Mouse (Mus musculus) heart, embryonic 13.5 days (tissue): ENCODE results near the gene Cga. TPM values are rescaled to one million over a fixed set of nuclear protein-coding genes. Genes with fewer than 3 reads are reported as not detected.
A peak's percentile ranks its signal among the peaks of the same experiment; 100 is the strongest.

Source experiments
- ATAC-seq: fragments of 200-750 bp; cut with Nextera tagmentation; 2 replicates; pipeline ENCODE4 v1.8.0; 2017; ENCODE audit warnings: moderate TSS enrichment; ENCODE audit not compliant: insufficient number of reproducible peaks, low FRiP score, low TSS enrichment; ENCODE audit errors: extremely low read depth
- H3K27ac ChIP-seq: fragments of 300-500 bp; sonication (generic); replicated peaks from 2 replicates; pipeline ENCODE4 v1.5.1; 2015; ENCODE audit warnings: moderate library complexity, mild to moderate bottlenecking, inconsistent platforms
- H3K27me3 ChIP-seq: fragments of 300-500 bp; sonication (generic); replicated peaks from 2 replicates; pipeline ENCODE4 v1.6.1; 2015; ENCODE audit warnings: mild to moderate bottlenecking, inconsistent platforms
- H3K36me3 ChIP-seq: fragments of 300-500 bp; sonication (generic); 2 replicates; pipeline ENCODE4 v1.6.1; 2015; ENCODE audit warnings: mild to moderate bottlenecking, inconsistent platforms
- H3K4me1 ChIP-seq: fragments of 300-500 bp; sonication (generic); 2 replicates; pipeline ENCODE4 v1.6.1; 2015; ENCODE audit warnings: inconsistent platforms
- H3K4me2 ChIP-seq: fragments of 300-500 bp; sonication (generic); 2 replicates; pipeline ENCODE4 v1.6.1; 2015; ENCODE audit warnings: inconsistent platforms, mild to moderate bottlenecking, moderate library complexity
- H3K4me3 ChIP-seq: fragments of 300-500 bp; sonication (generic); 2 replicates; pipeline ENCODE4 v1.5.1; 2015; ENCODE audit warnings: moderate library complexity, mild to moderate bottlenecking, inconsistent platforms
- H3K9ac ChIP-seq: fragments of 300-500 bp; sonication (generic); 2 replicates; pipeline ENCODE4 v1.6.1; 2015; ENCODE audit warnings: inconsistent platforms, mild to moderate bottlenecking, moderate library complexity
- H3K9me3 ChIP-seq: fragments of 300-500 bp; sonication (generic); 2 replicates; pipeline ENCODE4 v1.6.1; 2016; ENCODE audit warnings: inconsistent platforms
- WGBS: fragments of 180-500 bp; shearing (Covaris S2); methylation state at CpG from one replicate; pipeline ENCODE4 v1.1.7; 2015; ENCODE audit warnings: mixed read lengths; 5-methylcytosine and 5-hydroxymethylcytosine counted together
- polyA plus RNA-seq: library from polyadenylated mRNA; unstranded; fragments of >200 nt; fragmentation: Nextera tagmentation; extraction: Ambion mirVana; gene quantifications from 2 replicates; pipeline ENCODE4 v1.2.1, GENCODE M21; 2015

Cga gene
- polyA plus RNA-seq, 1 experiment from 2014 or later, result not detected

GRCm38 (mm10) chr4:34880921-34881650 is 12.5 kb upstream of the Cga start:
- Histone ChIP-seq H3K36me3 (peaks cover 28% of the 10 kb centered on the region), H3K4me1 (peaks cover 34% of the 10 kb centered on the region), H3K4me2 (peak overlapping the region; percentile 88), H3K27me3 (no peaks in the 10 kb centered on the region), H3K4me3 (peak overlapping the region; percentile 98), H3K9me3 (no peaks in the 10 kb centered on the region), H3K27ac (no peak overlapping the region; the same call in 1 of the 2 replicates), H3K9ac (peak overlapping the region; percentile 99)
- no peak for ATAC-seq
- 85% methylated on average over 10 of the region's 10 CpGs for WGBS

DNA sequence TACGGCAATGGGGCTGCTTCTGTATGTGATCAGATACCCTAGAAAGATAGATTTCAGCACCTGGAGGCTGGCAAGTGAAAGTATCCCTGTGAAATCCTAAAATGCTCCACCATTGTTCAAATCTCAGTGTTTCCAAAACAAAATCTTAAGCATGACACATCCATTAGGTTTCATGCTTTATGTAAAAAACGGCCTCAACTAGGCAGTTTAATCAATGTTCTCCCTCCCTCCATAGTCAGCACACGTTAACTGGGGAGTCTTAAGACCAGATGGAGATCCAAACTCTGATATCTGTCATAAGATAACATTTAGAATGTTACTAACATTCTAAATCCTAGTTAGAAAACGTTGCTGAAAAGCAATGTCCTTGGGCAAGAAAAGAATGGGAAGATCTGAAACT is 11.7 kb upstream of the Cga start:
- H3K27me3 ChIP-seq, result no peaks in the 10 kb centered on the region
- H3K9me3 ChIP-seq, result no peaks in the 10 kb centered on the region
- peak overlapping the region; percentile 88 for H3K4me2 ChIP-seq
- peak overlapping the region; percentile 99 for H3K27ac ChIP-seq
- ATAC-seq, result no peak
- H3K36me3 ChIP-seq, result peaks cover 22% of the 10 kb centered on the region
- WGBS, result 12% methylated on average over 4 of the region's 4 CpGs
- peak overlapping the region; percentile 99 for H3K9ac ChIP-seq
- H3K4me3 ChIP-seq, result peak overlapping the region; percentile 98
- peaks cover 38% of the 10 kb centered on the region for H3K4me1 ChIP-seq

DNA sequence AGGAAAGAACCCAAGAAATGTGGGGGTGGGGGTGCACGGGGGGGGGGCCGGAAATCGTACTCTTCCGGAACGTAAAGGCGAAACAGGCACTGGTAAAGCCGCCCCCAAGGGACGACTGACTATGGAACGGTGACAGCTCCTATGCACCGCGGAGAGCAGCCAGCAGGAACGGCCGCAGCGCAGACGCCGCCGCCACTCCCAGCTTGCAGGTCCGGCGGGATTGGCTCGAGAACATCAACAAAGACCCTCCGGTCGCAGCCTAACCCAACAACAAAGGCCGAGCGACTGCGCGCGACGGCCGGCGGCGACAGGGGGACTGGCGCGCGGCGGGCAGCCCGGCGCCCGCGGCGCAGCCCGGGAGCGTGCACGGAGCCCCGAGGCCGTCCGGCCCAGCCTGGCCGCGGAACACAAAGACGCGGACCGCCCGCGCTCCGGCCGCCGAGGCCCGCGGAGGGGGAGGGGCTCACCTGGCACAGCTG is 11.2 kb upstream of the Cga start:
- Histone ChIP-seq H3K4me3 (peak overlapping the region; percentile 98), H3K27ac (peak overlapping the region; percentile 99), H3K27me3 (no peaks in the 10 kb centered on the region), H3K4me1 (peaks cover 39% of the 10 kb centered on the region), H3K9me3 (no peaks in the 10 kb centered on the region), H3K36me3 (peaks cover 19% of the 10 kb centered on the region), H3K9ac (peak overlapping the region; percentile 99), H3K4me2 (peak overlapping the region; percentile 88)
- ATAC-seq, result peak; percentile 49
- WGBS, result under 1% methylated on average over 38 of the region's 58 CpGs

DNA sequence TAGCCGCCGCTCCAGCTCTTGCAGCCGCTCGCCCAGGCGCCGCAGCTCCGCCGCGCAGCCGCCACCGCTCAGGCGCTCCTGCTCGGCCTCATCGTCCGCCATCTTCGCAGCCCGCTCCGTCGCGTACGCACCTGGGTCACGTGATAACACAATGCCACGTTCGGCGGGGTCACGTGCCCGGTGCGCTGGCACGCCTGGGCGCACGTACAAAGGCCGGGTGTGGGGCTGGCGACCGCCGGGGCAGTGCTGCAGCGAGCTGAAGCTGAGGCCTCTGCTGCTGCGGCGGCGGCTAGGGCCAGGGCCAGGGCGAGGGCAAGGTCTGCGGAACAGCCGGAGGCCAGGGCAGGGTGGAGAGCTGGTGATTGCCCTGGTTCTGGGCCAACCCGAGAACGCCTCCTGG is 10.8 kb upstream of the Cga start, which contains the start of gene Zfp292:
Gene Zfp292, minus strand, starts transcription at position 143 of the 400 bp plus-strand sequence.
- Histone ChIP-seq H3K27ac (peak within 1 kb of the TSS; percentile 99), H3K9me3 (no peaks in the 10 kb centered on the region), H3K27me3 (no peaks in the 10 kb centered on the region), H3K4me1 (peaks cover 43% of the 10 kb centered on the region), H3K9ac (peak within 1 kb of the TSS; percentile 99), H3K36me3 (peaks cover 15% of the 10 kb centered on the region), H3K4me2 (peak within 1 kb of the TSS; percentile 88), H3K4me3 (peak within 1 kb of the TSS; percentile 98)
- peak; percentile 88 for ATAC-seq
- 0% methylated on average over 42 of the region's 44 CpGs for WGBS

GRCm38 (mm10) chr4:34883366-34884029 is 10.1 kb upstream of the Cga start:
- 29% methylated on average over 16 of the region's 16 CpGs for WGBS
- Histone ChIP-seq H3K4me3 (peak overlapping the region; percentile 98), H3K9ac (peak overlapping the region; percentile 99), H3K36me3 (peaks cover 9% of the 10 kb centered on the region), H3K4me2 (peak overlapping the region; percentile 88), H3K27me3 (peaks cover 1% of the 10 kb centered on the region), H3K4me1 (peaks cover 43% of the 10 kb centered on the region), H3K27ac (peak overlapping the region; percentile 99), H3K9me3 (no peaks in the 10 kb centered on the region)
- no peak for ATAC-seq

DNA sequence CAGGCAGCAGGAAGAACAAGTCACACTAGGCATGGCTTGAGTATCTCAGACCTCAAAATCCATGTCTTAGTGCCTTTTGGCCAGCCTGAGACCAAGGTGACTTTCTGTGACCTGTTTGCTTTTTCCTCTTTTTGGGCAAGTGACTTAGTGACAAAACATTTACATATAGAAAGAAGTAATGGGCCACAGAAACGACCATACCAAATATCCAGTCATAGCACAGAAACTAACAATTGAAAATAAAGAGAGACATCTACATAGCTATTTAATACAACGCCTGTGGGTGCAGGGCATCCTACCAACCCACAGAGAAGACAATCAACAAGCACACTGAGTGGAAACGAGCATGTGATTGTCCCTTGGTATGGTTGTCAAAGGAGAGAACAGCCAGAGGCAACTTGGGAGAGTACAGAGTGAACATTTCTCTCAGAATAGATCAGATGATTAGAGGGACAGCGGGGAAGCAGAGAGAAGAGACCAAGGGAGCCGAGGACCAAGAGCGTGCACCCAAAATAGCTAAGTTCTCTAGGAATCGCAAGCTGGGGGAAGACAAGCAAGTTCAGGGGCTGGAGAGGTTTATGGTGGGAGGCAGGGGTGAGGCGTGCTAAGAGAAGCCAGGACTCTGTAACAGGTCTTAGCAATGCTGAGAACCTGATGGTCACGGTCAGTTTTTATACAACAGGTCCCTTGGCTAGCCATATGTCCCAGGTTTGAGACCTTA is 7.8 kb upstream of the Cga start:
- Histone ChIP-seq H3K4me2 (peak overlapping the region; percentile 86), H3K4me3 (peak overlapping the region; percentile 73), H3K4me1 (peaks cover 45% of the 10 kb centered on the region), H3K27me3 (peaks cover 14% of the 10 kb centered on the region), H3K27ac (peak overlapping the region; percentile 92), H3K36me3 (no peaks in the 10 kb centered on the region), H3K9me3 (no peaks in the 10 kb centered on the region), H3K9ac (peak overlapping the region; percentile 89)
- 37% methylated on average over 9 of the region's 9 CpGs for WGBS
- no peak for ATAC-seq

- under 1% methylated on average over 48 of the region's 48 CpGs for WGBS
- H3K9me3 ChIP-seq, result no peaks in the 10 kb centered on the region
- H3K27ac ChIP-seq, result peak overlapping the region; percentile 92
- peak overlapping the region; percentile 86 for H3K4me2 ChIP-seq
- no peaks in the 10 kb centered on the region for H3K36me3 ChIP-seq
- ATAC-seq, result peak; percentile 64
- H3K27me3 ChIP-seq, result peaks cover 22% of the 10 kb centered on the region
- peak overlapping the region; percentile 89 for H3K9ac ChIP-seq
- peak overlapping the region; percentile 73 for H3K4me3 ChIP-seq
- H3K4me1 ChIP-seq, result peaks cover 37% of the 10 kb centered on the region
Measured at GRCm38 (mm10) chr4:34886490-34887111, 7.0 kb upstream of the Cga start.

GRCm38 (mm10) chr4:34887295-34887694 is 6.3 kb upstream of the Cga start:
- Histone ChIP-seq H3K27ac (peak overlapping the region; percentile 92), H3K9me3 (no peaks in the 10 kb centered on the region), H3K27me3 (peaks cover 23% of the 10 kb centered on the region), H3K4me3 (peak overlapping the region; percentile 73), H3K4me2 (peak overlapping the region; percentile 86), H3K4me1 (peaks cover 34% of the 10 kb centered on the region), H3K9ac (peak overlapping the region; percentile 89), H3K36me3 (no peaks in the 10 kb centered on the region)
- no peak for ATAC-seq
- WGBS, result 17% methylated on average over 7 of the region's 7 CpGs

- peak overlapping the region; percentile 29 for H3K4me2 ChIP-seq
- ATAC-seq, result no peak
- no peaks in the 10 kb centered on the region for H3K9me3 ChIP-seq
- no peak overlapping the region for H3K9ac ChIP-seq
- peaks cover 23% of the 10 kb centered on the region for H3K27me3 ChIP-seq
- WGBS, result 5% methylated on average over 15 of the region's 15 CpGs
- no peaks in the 10 kb centered on the region for H3K36me3 ChIP-seq
- H3K4me1 ChIP-seq, result peaks cover 28% of the 10 kb centered on the region
- H3K27ac ChIP-seq, result no peak overlapping the region
- H3K4me3 ChIP-seq, result no peak overlapping the region
Measured at GRCm38 (mm10) chr4:34889101-34889811, 4.3 kb upstream of the Cga start.

GRCm38 (mm10) chr4:34889812-34890185 is 3.8 kb upstream of the Cga start:
- 4% methylated on average over 2 of the region's 2 CpGs for WGBS
- peaks cover 28% of the 10 kb centered on the region for H3K4me1 ChIP-seq
- H3K9me3 ChIP-seq, result no peaks in the 10 kb centered on the region
- H3K9ac ChIP-seq, result no peak overlapping the region
- H3K4me2 ChIP-seq, result peak overlapping the region; percentile 29
- ATAC-seq, result no peak
- H3K4me3 ChIP-seq, result no peak overlapping the region
- H3K27me3 ChIP-seq, result peaks cover 23% of the 10 kb centered on the region
- H3K27ac ChIP-seq, result no peak overlapping the region
- no peaks in the 10 kb centered on the region for H3K36me3 ChIP-seq
